Mouse (Mus musculus) hindlimb bud, embryonic 11.5 days (tissue): ENCODE measurements at regions not wholly inside any gene's neighbourhood (a gene's known extent, or its start where the extent isn't known, plus 50 kb on each side); places are given as distances from the start of the nearest gene placed in this dataset.

Source experiments
- DNase-seq: peaks from one replicate; pipeline ENCODE4 v3.0.0-alpha.2; 2012; ENCODE audit warnings: low read depth, low spot score; ENCODE audit errors: extremely low spot score

GRCm38 (mm10) chr10:29921658-29922057 is 278.7 kb downstream of the Cenpw start:
- no peak for DNase-seq

GRCm38 (mm10) chr10:29897780-29898363 is 302.5 kb downstream of the Cenpw start:
- no peak for DNase-seq

GRCm38 (mm10) chr10:29864566-29864965 is 328.9 kb upstream of the Rspo3 start:
- no peak for DNase-seq

GRCm38 (mm10) chr10:29855749-29856313 is 320.2 kb upstream of the Rspo3 start:
- DNase-seq, result no peak

GRCm38 (mm10) chr10:29852516-29852915 is 316.8 kb upstream of the Rspo3 start:
- peak; percentile 33 for DNase-seq

- no peak for DNase-seq
Measured at GRCm38 (mm10) chr10:29824939-29825658, 289.4 kb upstream of the Rspo3 start.

GRCm38 (mm10) chr10:29824413-29824812 is 288.7 kb upstream of the Rspo3 start:
- no peak for DNase-seq

- no peak for DNase-seq
Measured at GRCm38 (mm10) chr10:29823177-29823576, 287.5 kb upstream of the Rspo3 start.

- DNase-seq, result peak; percentile 46
Measured at GRCm38 (mm10) chr10:29803915-29804545, 268.4 kb upstream of the Rspo3 start.

- no peak for DNase-seq
Measured at GRCm38 (mm10) chr10:29802637-29803036, 267.0 kb upstream of the Rspo3 start.

GRCm38 (mm10) chr10:29794663-29795062 is 259.0 kb upstream of the Rspo3 start:
- no peak for DNase-seq

GRCm38 (mm10) chr10:29786220-29786810 is 250.6 kb upstream of the Rspo3 start:
- no peak for DNase-seq

GRCm38 (mm10) chr10:29736677-29737076 is 201.0 kb upstream of the Rspo3 start:
- peak; percentile 68 for DNase-seq

GRCm38 (mm10) chr10:29725319-29725718 is 189.7 kb upstream of the Rspo3 start:
- no peak for DNase-seq

GRCm38 (mm10) chr10:29710967-29711366 is 175.3 kb upstream of the Rspo3 start:
- no peak for DNase-seq

GRCm38 (mm10) chr10:29708653-29709052 is 173.0 kb upstream of the Rspo3 start:
- no peak for DNase-seq

- DNase-seq, result no peak
Measured at GRCm38 (mm10) chr10:29693009-29693935, 157.6 kb upstream of the Rspo3 start.

- DNase-seq, result no peak
Measured at GRCm38 (mm10) chr10:29689529-29689928, 153.9 kb upstream of the Rspo3 start.

- no peak for DNase-seq
Measured at GRCm38 (mm10) chr10:29686982-29687381, 151.3 kb upstream of the Rspo3 start.

- DNase-seq, result no peak
Measured at GRCm38 (mm10) chr10:29674377-29674776, 138.7 kb upstream of the Rspo3 start.
